Mouse (Mus musculus) megakaryocyte, embryonic 14.5 days (primary cell): ENCODE data around the gene Elovl5.

Experiments used
- FLI1 ChIP-seq: IDR thresholded peaks from 2 replicates; pipeline ENCODE4 v1.6.1; 2012; ENCODE audit warnings: low read length, inconsistent platforms, mixed read lengths
- GATA1 ChIP-seq: IDR thresholded peaks from 3 replicates; pipeline ENCODE4 v1.6.1; 2012; ENCODE audit warnings: mixed read lengths, low read length, inconsistent platforms, borderline replicate concordance

DNA sequence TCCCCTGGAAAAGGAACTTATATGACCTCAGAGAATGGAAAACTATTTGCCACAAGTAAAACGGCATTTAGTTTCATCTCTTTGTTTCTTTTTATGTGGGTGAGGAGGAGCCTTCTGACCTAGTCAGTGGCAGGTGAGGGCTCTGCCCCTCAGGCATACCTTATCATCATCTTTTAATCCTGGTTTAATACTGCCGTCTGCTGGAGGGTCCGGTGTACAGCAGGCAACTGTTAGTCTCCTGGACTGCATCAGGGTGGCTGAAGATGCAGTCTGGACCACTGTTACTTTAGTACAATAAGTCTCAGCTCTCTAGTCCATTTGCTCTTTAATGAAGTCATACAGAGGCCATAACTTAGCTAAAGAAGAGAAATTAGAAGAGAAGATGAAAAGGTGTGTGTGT, 107.7 kb downstream of the Elovl5 start:
- TF ChIP-seq GATA1: no peak
- TF ChIP-seq FLI1: no peak
